Mouse (Mus musculus) midbrain, embryonic 11.5 days (tissue): ENCODE data around the gene 1700084M14Rik. TPM values are rescaled to one million over a fixed set of nuclear protein-coding genes. Genes with fewer than 3 reads are reported as not detected.
"Not testable (repeated sequence)": the region's sequence is repeated elsewhere in the genome, so short reads cannot be mapped to it uniquely, and the experiment has no call there.

Experiments
- ATAC-seq: fragments of 200-750 bp; cut with Nextera tagmentation; 2 replicates; pipeline ENCODE4 v1.8.0; 2017; ENCODE audit warnings: moderate TSS enrichment, moderate library complexity; ENCODE audit not compliant: low FRiP score
- DNase-seq: peaks from one replicate; pipeline ENCODE4 v3.0.0; 2015; ENCODE audit warnings: low spot score; ENCODE audit errors: missing footprints
- H3K27ac ChIP-seq: fragments of 300-500 bp; sonication (generic); 2 replicates; pipeline ENCODE4 v1.5.1; 2014; ENCODE audit warnings: low read depth, low read length
- H3K27me3 ChIP-seq: fragments of 300-500 bp; sonication (generic); 2 replicates; pipeline ENCODE4 v1.6.1; 2014; ENCODE audit warnings: mild to moderate bottlenecking, low read length, moderate library complexity, mixed read lengths; ENCODE audit not compliant: control insufficient read depth, insufficient read depth
- H3K36me3 ChIP-seq: fragments of 300-500 bp; sonication (generic); 2 replicates; pipeline ENCODE4 v1.6.1; 2014; ENCODE audit warnings: mild to moderate bottlenecking, low read length, moderate library complexity, mixed read lengths; ENCODE audit not compliant: control insufficient read depth, insufficient read depth
- H3K4me1 ChIP-seq: fragments of 300-500 bp; sonication (generic); 2 replicates; pipeline ENCODE4 v1.6.1; 2014; ENCODE audit warnings: low read length; ENCODE audit not compliant: control insufficient read depth, insufficient read depth
- H3K4me2 ChIP-seq: fragments of 300-500 bp; sonication (generic); 2 replicates; pipeline ENCODE4 v1.6.1; 2014; ENCODE audit warnings: mild to moderate bottlenecking, moderate library complexity
- H3K4me3 ChIP-seq: fragments of 300-500 bp; sonication (generic); 2 replicates; pipeline ENCODE4 v1.5.1; 2014; ENCODE audit warnings: low read depth, low read length
- H3K9ac ChIP-seq: fragments of 300-500 bp; sonication (generic); 2 replicates; pipeline ENCODE4 v1.6.1; 2014; ENCODE audit warnings: low read length
- H3K9me3 ChIP-seq: fragments of 300-500 bp; sonication (generic); 2 replicates; pipeline ENCODE4 v1.6.1; 2016; ENCODE audit warnings: low read length; ENCODE audit not compliant: control insufficient read depth
- WGBS: fragments of 180-500 bp; shearing (Covaris S2); extraction: QIAGEN DNeasy Blood & Tissue Kit; methylation state at CpG from one replicate; pipeline ENCODE4 v1.1.7; 2014; 5-methylcytosine and 5-hydroxymethylcytosine counted together
- polyA plus RNA-seq: library from polyadenylated mRNA; unstranded; fragments of >200 nt; fragmentation: Nextera tagmentation; extraction: Ambion mirVana; gene quantifications from 2 replicates; pipeline ENCODE4 v1.2.1, GENCODE M21; 2014

1700084M14Rik gene
- polyA plus RNA-seq, result not detected in 2 replicates

DNA sequence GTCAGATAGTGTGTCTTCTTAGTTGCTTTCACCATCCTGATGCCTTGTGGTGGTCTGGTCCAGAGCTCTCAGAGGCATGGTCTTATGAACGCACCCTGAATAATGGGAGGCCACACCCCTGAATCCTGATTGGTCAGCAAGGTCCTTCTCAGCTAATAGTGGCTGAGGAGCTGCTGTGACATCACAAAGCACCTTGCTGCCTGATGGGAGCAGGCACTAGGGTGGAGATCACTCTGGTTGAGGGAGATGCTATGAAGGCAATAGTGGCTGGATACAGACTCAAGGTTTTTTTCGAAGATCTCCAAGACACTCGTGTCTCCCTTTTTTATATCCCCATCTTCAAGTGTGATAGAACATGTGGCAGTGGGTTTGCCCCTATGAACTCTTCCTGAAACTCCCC lies at the start of gene 1700084M14Rik:
1700084M14Rik (minus strand) TSS at position 101 of the 400 bp plus-strand sequence.
- not testable (repeated sequence) for H3K27ac ChIP-seq, H3K4me1 ChIP-seq, H3K9ac ChIP-seq, H3K27me3 ChIP-seq, H3K36me3 ChIP-seq, H3K4me3 ChIP-seq, H3K4me2 ChIP-seq, DNase-seq, H3K9me3 ChIP-seq, ATAC-seq
- WGBS, result 95% methylated on average over 3 of the region's 3 CpGs

Other genes starting within 250 kb of the 1700084M14Rik start
- gene Mageb2, start 244.2 kb downstream of the 1700084M14Rik start, polyA plus RNA-seq, result not detected in 2 replicates
- not detected in 2 replicates for gene Gm5072, start 183.4 kb downstream of the 1700084M14Rik start, polyA plus RNA-seq
- gene Gm8914, start 95.8 kb downstream of the 1700084M14Rik start, polyA plus RNA-seq, result not detected in 2 replicates
- not detected in 2 replicates for gene Gm14781, start 56.3 kb upstream of the 1700084M14Rik start, polyA plus RNA-seq
- gene Mageb5, start 207.1 kb upstream of the 1700084M14Rik start, polyA plus RNA-seq, result not detected in 2 replicates